Mouse (Mus musculus) hindbrain, embryonic 12.5 days (tissue): Measurements from ENCODE around the gene Usp54. TPM values are rescaled to one million over a fixed set of nuclear protein-coding genes. Genes with fewer than 3 reads are reported as not detected.

Experiments used
- ATAC-seq: fragments of 200-750 bp; cut with Nextera tagmentation; 2 replicates; pipeline ENCODE4 v1.8.0; 2017; ENCODE audit warnings: moderate TSS enrichment; ENCODE audit not compliant: low FRiP score
- H3K27ac ChIP-seq: fragments of 300-500 bp; sonication (generic); 2 replicates; pipeline ENCODE4 v1.5.1; 2016; ENCODE audit warnings: mild to moderate bottlenecking
- H3K27me3 ChIP-seq: fragments of 300-500 bp; sonication (generic); 2 replicates; pipeline ENCODE4 v1.6.1; 2016; ENCODE audit warnings: mild to moderate bottlenecking
- H3K36me3 ChIP-seq: fragments of 300-500 bp; sonication (generic); 2 replicates; pipeline ENCODE4 v1.6.1; 2016; ENCODE audit warnings: mild to moderate bottlenecking
- H3K4me1 ChIP-seq: fragments of 300-500 bp; sonication (generic); 2 replicates; pipeline ENCODE4 v1.6.1; 2016
- H3K4me2 ChIP-seq: fragments of 300-500 bp; sonication (generic); replicated peaks from 2 replicates; pipeline ENCODE4 v1.6.1; 2016; ENCODE audit warnings: mild to moderate bottlenecking
- H3K4me3 ChIP-seq: fragments of 300-500 bp; sonication (generic); 2 replicates; pipeline ENCODE4 v1.5.1; 2016; ENCODE audit warnings: mild to moderate bottlenecking
- H3K9ac ChIP-seq: fragments of 300-500 bp; sonication (generic); 2 replicates; pipeline ENCODE4 v1.6.1; 2016; ENCODE audit warnings: mild to moderate bottlenecking, moderate library complexity
- H3K9me3 ChIP-seq: fragments of 300-500 bp; sonication (generic); replicated peaks from 2 replicates; pipeline ENCODE4 v1.6.1; 2016; ENCODE audit warnings: mild to moderate bottlenecking
- WGBS: fragments of 180-500 bp; shearing (Covaris S2); methylation state at CpG from one replicate; pipeline ENCODE4 v1.1.7; 2016; 5-methylcytosine and 5-hydroxymethylcytosine counted together
- polyA plus RNA-seq: library from polyadenylated mRNA; unstranded; fragments of >200 nt; fragmentation: Nextera tagmentation; extraction: Ambion mirVana; gene quantifications from 2 replicates; pipeline ENCODE4 v1.2.1, GENCODE M21; 2016

The Usp54 gene
- polyA plus RNA-seq, 1 experiment from 2014 or later: 16.6 TPM

- Histone ChIP-seq H3K4me3 (no peak overlapping the region), H3K9ac (no peak overlapping the region), H3K4me2 (no peak overlapping the region), H3K9me3 (no peaks in the 10 kb centered on the region), H3K4me1 (no peaks in the 10 kb centered on the region), H3K27ac (no peak overlapping the region), H3K36me3 (peaks cover 5% of the 10 kb centered on the region; the same call in 1 of the 2 replicates), H3K27me3 (no peaks in the 10 kb centered on the region)
- no peak for ATAC-seq
- WGBS: 88% methylated on average over 2 of the region's 2 CpGs
Measured at GRCm38 (mm10) chr14:20621903-20622302, 19.0 kb downstream of the Usp54 start.

GRCm38 (mm10) chr14:20619131-20619530, 21.7 kb downstream of the Usp54 start:
- Histone ChIP-seq H3K9ac (no peak overlapping the region), H3K27me3 (no peaks in the 10 kb centered on the region), H3K36me3 (peaks cover 5% of the 10 kb centered on the region; the same call in 1 of the 2 replicates), H3K27ac (no peak overlapping the region), H3K4me1 (no peaks in the 10 kb centered on the region), H3K4me2 (no peak overlapping the region), H3K9me3 (no peaks in the 10 kb centered on the region), H3K4me3 (no peak overlapping the region)
- no peak for ATAC-seq

- Histone ChIP-seq H3K36me3 (peaks cover 5% of the 10 kb centered on the region; the same call in 1 of the 2 replicates), H3K27ac (no peak overlapping the region), H3K4me3 (no peak overlapping the region), H3K4me2 (no peak overlapping the region), H3K9me3 (no peaks in the 10 kb centered on the region), H3K27me3 (no peaks in the 10 kb centered on the region), H3K4me1 (no peaks in the 10 kb centered on the region), H3K9ac (no peak overlapping the region)
- no peak for ATAC-seq
- 86% methylated on average over 5 of the region's 5 CpGs for WGBS
Measured at GRCm38 (mm10) chr14:20618211-20618610, 22.7 kb downstream of the Usp54 start.

GRCm38 (mm10) chr14:20616421-20616820, 24.4 kb downstream of the Usp54 start:
- Histone ChIP-seq H3K4me2 (no peak overlapping the region), H3K27me3 (no peaks in the 10 kb centered on the region), H3K9ac (no peak overlapping the region), H3K4me1 (no peaks in the 10 kb centered on the region), H3K4me3 (no peak overlapping the region), H3K36me3 (peaks cover 5% of the 10 kb centered on the region; the same call in 1 of the 2 replicates), H3K27ac (no peak overlapping the region), H3K9me3 (no peaks in the 10 kb centered on the region)
- WGBS: 34% methylated on average over 2 of the region's 2 CpGs
- ATAC-seq: no peak

GRCm38 (mm10) chr14:20615075-20615474, 25.8 kb downstream of the Usp54 start:
- no peaks in the 10 kb centered on the region for H3K4me1 ChIP-seq
- H3K4me2 ChIP-seq: no peak overlapping the region
- no peak for ATAC-seq
- no peaks in the 10 kb centered on the region for H3K9me3 ChIP-seq
- no peak overlapping the region for H3K4me3 ChIP-seq
- no peaks in the 10 kb centered on the region for H3K27me3 ChIP-seq
- H3K9ac ChIP-seq: no peak overlapping the region
- 0 out of 2 replicates have a peak, but pooled peaks cover 1% of the 10 kb centered on the region for H3K36me3 ChIP-seq
- WGBS: 96% methylated on average over 2 of the region's 2 CpGs
- no peak overlapping the region for H3K27ac ChIP-seq

GRCm38 (mm10) chr14:20612820-20613219, 28.0 kb downstream of the Usp54 start:
- no peak for ATAC-seq
- 92% methylated on average over 1 of the region's 1 CpGs for WGBS
- Histone ChIP-seq H3K4me2 (no peak overlapping the region), H3K9ac (no peak overlapping the region), H3K4me1 (no peaks in the 10 kb centered on the region), H3K4me3 (no peak overlapping the region), H3K27ac (no peak overlapping the region), H3K36me3 (no peaks in the 10 kb centered on the region), H3K27me3 (no peaks in the 10 kb centered on the region), H3K9me3 (no peaks in the 10 kb centered on the region)

- no peak overlapping the region for H3K4me2 ChIP-seq
- no peak for ATAC-seq
- WGBS: 77% methylated on average over 4 of the region's 4 CpGs
- no peak overlapping the region for H3K4me3 ChIP-seq
- H3K36me3 ChIP-seq: no peaks in the 10 kb centered on the region; the same call in 1 of the 2 replicates
- H3K9ac ChIP-seq: no peak overlapping the region
- no peaks in the 10 kb centered on the region for H3K9me3 ChIP-seq
- no peaks in the 10 kb centered on the region for H3K4me1 ChIP-seq
- H3K27ac ChIP-seq: no peak overlapping the region
- H3K27me3 ChIP-seq: no peaks in the 10 kb centered on the region
Measured at GRCm38 (mm10) chr14:20610146-20610545, 30.7 kb downstream of the Usp54 start.

GRCm38 (mm10) chr14:20609519-20609918, 31.3 kb downstream of the Usp54 start:
- Histone ChIP-seq H3K9ac (no peak overlapping the region), H3K27ac (no peak overlapping the region), H3K9me3 (no peaks in the 10 kb centered on the region), H3K4me2 (no peak overlapping the region), H3K27me3 (no peaks in the 10 kb centered on the region), H3K36me3 (no peaks in the 10 kb centered on the region; the same call in 1 of the 2 replicates), H3K4me1 (no peaks in the 10 kb centered on the region), H3K4me3 (no peak overlapping the region)
- WGBS: 89% methylated on average over 3 of the region's 3 CpGs
- ATAC-seq: no peak

GRCm38 (mm10) chr14:20607396-20608126, 33.3 kb downstream of the Usp54 start:
- no peaks in the 10 kb centered on the region for H3K4me1 ChIP-seq
- H3K36me3 ChIP-seq: peaks cover 6% of the 10 kb centered on the region; the same call in 1 of the 2 replicates
- 84% methylated on average over 9 of the region's 9 CpGs for WGBS
- no peak overlapping the region for H3K27ac ChIP-seq
- no peaks in the 10 kb centered on the region for H3K9me3 ChIP-seq
- H3K4me3 ChIP-seq: no peak overlapping the region
- ATAC-seq: no peak
- H3K27me3 ChIP-seq: no peaks in the 10 kb centered on the region
- no peak overlapping the region for H3K4me2 ChIP-seq
- H3K9ac ChIP-seq: no peak overlapping the region

GRCm38 (mm10) chr14:20601287-20601686, 39.6 kb downstream of the Usp54 start:
- Histone ChIP-seq H3K4me3 (no peak overlapping the region), H3K9ac (no peak overlapping the region), H3K4me2 (no peak overlapping the region), H3K9me3 (no peaks in the 10 kb centered on the region), H3K27me3 (no peaks in the 10 kb centered on the region), H3K27ac (no peak overlapping the region), H3K4me1 (no peaks in the 10 kb centered on the region), H3K36me3 (0 out of 2 replicates have a peak, but pooled peaks cover 6% of the 10 kb centered on the region)
- 94% methylated on average over 1 of the region's 1 CpGs for WGBS
- ATAC-seq: no peak

- H3K4me1 ChIP-seq: 0 out of 2 replicates have a peak, but pooled peaks cover 4% of the 10 kb centered on the region
- no peaks in the 10 kb centered on the region for H3K27me3 ChIP-seq
- no peak for ATAC-seq
- H3K36me3 ChIP-seq: 0 out of 2 replicates have a peak, but pooled peaks cover 6% of the 10 kb centered on the region
- H3K9me3 ChIP-seq: no peaks in the 10 kb centered on the region
- no peak overlapping the region for H3K27ac ChIP-seq
- H3K4me3 ChIP-seq: no peak overlapping the region
- 68% methylated on average over 2 of the region's 2 CpGs for WGBS
- no peak overlapping the region for H3K4me2 ChIP-seq
- H3K9ac ChIP-seq: no peak overlapping the region
Measured at GRCm38 (mm10) chr14:20600203-20600602, 40.7 kb downstream of the Usp54 start.

GRCm38 (mm10) chr14:20599542-20599941, 41.3 kb downstream of the Usp54 start:
- Histone ChIP-seq H3K9ac (no peak overlapping the region), H3K4me3 (no peak overlapping the region), H3K27ac (no peak overlapping the region), H3K36me3 (0 out of 2 replicates have a peak, but pooled peaks cover 6% of the 10 kb centered on the region), H3K4me2 (no peak overlapping the region), H3K9me3 (no peaks in the 10 kb centered on the region), H3K4me1 (0 out of 2 replicates have a peak, but pooled peaks cover 4% of the 10 kb centered on the region), H3K27me3 (no peaks in the 10 kb centered on the region)
- WGBS: 95% methylated on average over 2 of the region's 2 CpGs
- ATAC-seq: no peak

GRCm38 (mm10) chr14:20595781-20596180, 45.1 kb downstream of the Usp54 start:
- ATAC-seq: no peak
- no peak overlapping the region for H3K4me3 ChIP-seq
- no peak overlapping the region for H3K27ac ChIP-seq

More at GRCm38 (mm10) chr14:20595781-20596180, 45.1 kb downstream of the Usp54 start:
- Histone ChIP-seq H3K27me3 (no peaks in the 10 kb centered on the region), H3K4me2 (no peak overlapping the region), H3K9me3 (no peaks in the 10 kb centered on the region), H3K9ac (no peak overlapping the region), H3K4me1 (0 out of 2 replicates have a peak, but pooled peaks cover 4% of the 10 kb centered on the region), H3K36me3 (no peaks in the 10 kb centered on the region)
- WGBS: 23% methylated on average over 3 of the region's 3 CpGs
